Mouse (Mus musculus) effector memory CD4-positive, alpha-beta T cell, adult 7 months (primary cell): ENCODE data around the gene Cdkal1. TPM values are rescaled to one million over a fixed set of nuclear protein-coding genes. Genes with fewer than 3 reads are reported as not detected.

ENCODE experiments used
- polyA plus RNA-seq: library from polyadenylated mRNA; unstranded; fragments of 100-300 nt; shearing (Covaris generic); gene quantifications from one replicate; pipeline ENCODE4 v1.2.1, GENCODE M21; 2017

Cdkal1 gene
- 38.5 TPM for polyA plus RNA-seq

DNA sequence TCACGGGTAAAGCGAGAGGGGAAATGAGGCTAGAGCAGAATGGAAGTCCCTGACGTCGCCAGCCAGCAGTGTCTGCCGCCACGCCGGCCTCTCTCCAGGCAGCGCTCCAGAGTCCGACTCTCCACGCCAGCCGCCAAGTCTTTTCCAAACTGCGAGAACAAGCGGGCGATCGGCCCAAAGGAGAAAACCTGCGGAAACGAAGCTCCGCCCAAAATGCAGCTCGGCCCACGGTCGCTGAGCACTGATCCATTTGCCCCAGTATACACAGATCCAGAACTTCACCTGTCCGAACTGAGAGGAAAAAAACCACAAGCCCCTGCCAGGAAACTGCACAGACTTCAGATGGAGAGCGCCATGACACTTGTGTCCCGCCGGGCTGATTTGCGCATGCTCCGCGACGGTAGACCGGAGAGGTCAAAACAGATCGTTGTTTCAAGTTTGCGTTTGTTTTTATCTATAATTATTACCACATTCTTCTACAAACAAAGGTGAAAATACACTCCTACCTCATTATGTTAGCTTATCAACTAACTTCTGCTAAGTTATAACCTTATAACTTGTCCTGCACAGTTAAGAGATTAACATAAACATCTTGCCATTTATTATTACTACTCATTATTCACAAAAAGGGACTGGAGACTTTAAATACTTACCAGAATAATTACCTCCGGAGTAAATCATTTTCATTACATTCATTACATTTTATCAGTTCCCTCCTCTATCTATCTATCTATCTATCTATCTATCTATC lies at the start of gene Cdkal1:
Cdkal1 (minus strand) TSS at position 394 of the 751 bp plus-strand sequence.

Other genes with a start within 250 kb of the Cdkal1 start
- 0.78 TPM for gene E2f3, start 130.4 kb upstream of the Cdkal1 start, polyA plus RNA-seq